Mouse (Mus musculus) E14TG2a.4 (cell line): ENCODE measurements around the gene Ptprh.
"Not testable (repeated sequence)": the region's sequence is repeated elsewhere in the genome, so short reads cannot be mapped to it uniquely, and the experiment has no call there.

ENCODE experiments used
- CTCF ChIP-seq: conservative IDR thresholded peaks from 2 replicates; pipeline ENCODE4 v1.5.1; 2014; ENCODE audit warnings: low read length
- NANOG ChIP-seq: IDR thresholded peaks from 2 replicates; pipeline ENCODE4 v1.6.1; 2014; ENCODE audit warnings: borderline replicate concordance, low read length, mixed read lengths
- POU5F1 ChIP-seq: IDR thresholded peaks from 2 replicates; pipeline ENCODE4 v1.6.1; 2014; ENCODE audit warnings: low read length, borderline replicate concordance

- TF ChIP-seq CTCF, NANOG, POU5F1: not testable (repeated sequence)
Measured at GRCm38 (mm10) chr7:4581481-4581880, 22.4 kb downstream of the Ptprh start.
